Mouse (Mus musculus): ENCODE data around the gene Slc38a3.
A peak's percentile ranks its signal among the peaks of the same experiment; 100 is the strongest.

Slc38a3 gene

DNA sequence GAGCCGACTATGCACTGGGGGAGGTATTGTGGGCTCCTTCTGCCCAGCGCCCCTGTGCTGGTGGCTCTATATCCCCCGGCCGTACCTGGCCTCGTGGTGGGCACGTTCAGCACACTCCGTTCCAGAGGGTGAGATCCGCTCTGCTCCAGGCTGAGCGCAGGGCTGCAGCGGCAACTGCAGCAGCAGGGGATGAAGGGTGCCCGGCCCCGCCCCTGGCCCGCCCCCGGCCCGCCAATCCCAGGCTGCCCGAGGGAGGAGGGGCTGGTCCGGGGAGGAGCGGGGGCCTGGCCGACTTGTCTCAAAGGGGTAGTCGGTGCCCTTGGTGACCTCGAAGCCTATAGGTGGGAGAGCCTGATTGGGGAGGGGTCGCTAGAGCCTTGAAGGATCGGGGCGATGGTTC lies 2.1 kb downstream of the Slc38a3 start:
- peak; percentile 75 for DNase-seq (ENCODE audit: low read depth, low spot score)

GRCm38 (mm10) chr9:107666751-107667205 lies 2.6 kb downstream of the Slc38a3 start:
- DNase-seq (ENCODE audit: low read depth, low spot score): no peak

DNA sequence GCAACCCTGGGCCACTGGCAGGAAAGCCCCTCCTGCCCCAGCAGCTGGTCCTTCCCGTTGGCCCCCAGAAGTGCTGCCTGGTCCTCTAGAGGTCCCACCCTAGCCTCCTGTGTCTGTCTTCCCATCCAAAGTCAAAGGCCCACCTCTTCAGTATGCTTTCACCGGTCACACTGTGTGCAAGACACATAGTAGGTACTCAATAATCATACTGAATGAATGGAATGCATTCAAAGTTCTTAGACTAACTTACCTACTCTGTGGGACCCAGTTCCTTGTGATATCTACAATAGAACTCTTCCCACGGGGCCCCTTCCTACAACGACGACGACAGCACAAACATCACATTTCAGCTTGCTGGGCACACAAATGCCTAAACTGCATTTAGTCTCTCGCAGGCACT lies 4.0 kb downstream of the Slc38a3 start:
- DNase-seq (ENCODE audit: low read depth, low spot score): no peak

GRCm38 (mm10) chr9:107663525-107663924 lies 5.8 kb downstream of the Slc38a3 start:
- DNase-seq (ENCODE audit: low read depth, low spot score): no peak

DNA sequence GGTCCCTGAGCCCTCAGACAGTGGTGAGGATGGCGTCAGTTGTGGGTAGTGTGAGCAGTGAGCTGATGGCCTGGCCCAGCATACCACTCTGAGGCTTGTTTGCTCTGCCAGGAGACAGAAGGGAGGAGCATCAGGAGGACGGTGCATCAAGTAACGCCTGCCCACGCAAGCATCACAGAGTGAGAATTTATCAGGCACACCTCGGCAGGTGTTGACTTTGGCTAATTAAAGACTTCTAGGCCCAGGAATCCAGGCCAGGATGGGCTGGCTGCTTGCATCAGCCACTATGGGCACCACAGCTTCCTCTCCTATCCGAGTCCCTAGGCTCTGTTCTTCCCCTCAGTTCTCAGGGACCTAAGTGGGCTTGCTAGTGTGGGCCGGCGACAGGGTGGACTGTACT lies 7.0 kb downstream of the Slc38a3 start:
- no peak for DNase-seq (ENCODE audit: low read depth, low spot score)

DNA sequence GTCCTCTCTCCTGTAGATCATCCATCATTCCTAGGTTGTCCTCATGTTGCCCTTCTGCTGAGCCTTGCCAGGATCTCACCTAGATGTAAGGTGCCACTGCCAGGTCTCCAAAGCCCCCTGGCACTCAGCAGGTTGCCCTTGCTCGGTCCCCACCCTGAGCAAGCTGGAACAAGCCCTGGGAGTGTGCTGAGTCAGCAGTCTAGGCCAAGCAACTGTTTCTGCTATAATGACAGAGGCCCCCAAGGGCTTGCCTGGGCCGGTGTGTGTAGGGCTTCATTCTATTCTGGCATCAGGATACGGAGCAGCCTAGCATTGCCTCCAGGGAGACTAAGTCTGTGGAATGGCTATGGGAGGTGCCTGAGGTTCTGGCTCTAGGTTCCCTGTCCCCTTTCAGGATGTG lies 8.6 kb downstream of the Slc38a3 start:
- DNase-seq (ENCODE audit: low read depth, low spot score): no peak

GRCm38 (mm10) chr9:107659961-107660360 lies 9.4 kb downstream of the Slc38a3 start:
- DNase-seq (ENCODE audit: low read depth, low spot score): no peak

DNA sequence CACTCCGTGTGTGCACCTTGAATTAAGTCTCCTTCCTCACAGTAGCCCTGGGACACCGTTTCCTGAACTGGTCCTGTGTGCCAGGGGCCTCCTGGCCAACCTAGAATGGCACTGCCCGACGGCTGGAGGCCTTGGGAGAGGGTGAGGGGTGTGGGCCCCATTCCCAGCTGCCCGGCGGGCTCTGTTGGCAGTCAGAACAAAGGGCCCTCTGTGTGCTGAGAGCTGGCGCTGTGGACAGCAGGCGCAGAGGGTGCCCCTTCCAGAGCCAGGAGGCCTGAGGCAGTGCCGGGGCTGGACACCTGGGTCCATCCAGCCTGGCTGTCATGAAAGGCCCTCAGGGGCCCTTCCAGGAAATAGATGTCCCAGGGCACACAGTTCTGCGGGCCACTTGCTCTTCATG lies 9.8 kb downstream of the Slc38a3 start:
- DNase-seq (ENCODE audit: low read depth, low spot score): no peak

- DNase-seq (ENCODE audit: low read depth, low spot score): no peak
Observed at GRCm38 (mm10) chr9:107658096-107658495, 11.2 kb downstream of the Slc38a3 start.

- DNase-seq (ENCODE audit: low read depth, low spot score): no peak
Observed at GRCm38 (mm10) chr9:107657144-107657543, 12.2 kb downstream of the Slc38a3 start.

DNA sequence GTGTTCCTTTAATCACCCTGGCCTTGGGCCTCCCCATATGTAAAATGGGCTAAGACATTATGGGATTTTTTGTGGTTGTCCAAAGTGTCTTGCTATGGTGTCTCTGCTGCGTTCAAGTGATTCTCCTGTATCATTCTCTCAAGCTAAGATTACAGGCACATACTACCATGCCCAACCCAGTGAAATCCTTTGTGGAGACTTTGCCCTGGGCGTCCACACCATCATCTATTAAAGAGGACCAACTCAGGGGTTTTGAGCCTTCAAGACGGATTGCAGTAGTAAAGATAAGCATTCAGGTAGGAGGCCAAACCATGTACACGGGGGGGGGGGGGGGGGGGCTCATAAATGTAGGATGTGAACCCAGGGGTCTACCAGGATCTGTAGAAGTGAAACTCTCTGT lies 14.7 kb downstream of the Slc38a3 start:
- DNase-seq (ENCODE audit: low read depth, low spot score): no peak

GRCm38 (mm10) chr9:107653474-107653873 lies 15.9 kb downstream of the Slc38a3 start:
- no peak for DNase-seq (ENCODE audit: low read depth, low spot score)

- DNase-seq (ENCODE audit: low read depth, low spot score): no peak
Observed at GRCm38 (mm10) chr9:107650708-107651481, 18.4 kb downstream of the Slc38a3 start.

DNA sequence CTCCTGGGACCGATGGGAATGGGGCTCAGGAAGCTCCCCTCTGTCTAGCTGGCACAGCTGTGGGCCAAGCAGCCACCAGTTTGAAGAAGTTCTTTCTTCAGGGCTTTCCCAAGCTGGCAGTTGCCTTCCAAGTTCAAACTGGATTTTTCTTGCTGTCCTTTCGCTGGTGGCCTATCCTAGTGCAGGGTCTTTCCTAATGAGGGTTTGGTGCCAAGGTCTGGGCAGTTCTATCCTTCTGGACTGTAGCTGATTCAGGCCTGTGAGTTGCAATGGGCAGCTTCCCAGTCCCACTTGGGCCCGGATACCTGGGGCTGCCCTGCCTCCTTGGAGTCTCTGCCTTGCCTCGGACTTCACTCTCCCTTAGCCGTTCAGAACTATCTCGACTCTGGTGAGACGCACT lies 19.1 kb downstream of the Slc38a3 start:
- no peak for DNase-seq (ENCODE audit: low read depth, low spot score)

DNA sequence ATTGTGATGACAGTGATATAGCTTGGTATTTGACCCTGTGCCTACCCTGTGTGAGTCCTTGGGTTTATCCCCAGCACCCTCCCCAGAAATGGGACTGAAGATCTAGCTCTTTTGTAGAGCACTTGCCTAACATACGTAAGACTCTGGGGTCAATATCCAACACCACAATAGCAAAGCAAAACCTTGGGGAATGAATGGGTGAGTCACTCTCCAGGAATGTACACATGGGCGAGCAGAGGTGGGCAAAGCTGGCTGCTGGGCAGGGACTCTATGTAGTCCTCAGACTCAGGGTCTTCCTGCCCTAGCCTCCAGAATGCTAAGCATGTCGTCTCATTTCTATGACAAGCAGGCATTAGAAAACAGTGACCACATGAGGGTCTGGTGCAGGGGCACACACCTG lies 20.6 kb downstream of the Slc38a3 start:
- DNase-seq (ENCODE audit: low read depth, low spot score): no peak

GRCm38 (mm10) chr9:107646975-107647374 lies 22.4 kb downstream of the Slc38a3 start:
- no peak for DNase-seq (ENCODE audit: low read depth, low spot score)

DNA sequence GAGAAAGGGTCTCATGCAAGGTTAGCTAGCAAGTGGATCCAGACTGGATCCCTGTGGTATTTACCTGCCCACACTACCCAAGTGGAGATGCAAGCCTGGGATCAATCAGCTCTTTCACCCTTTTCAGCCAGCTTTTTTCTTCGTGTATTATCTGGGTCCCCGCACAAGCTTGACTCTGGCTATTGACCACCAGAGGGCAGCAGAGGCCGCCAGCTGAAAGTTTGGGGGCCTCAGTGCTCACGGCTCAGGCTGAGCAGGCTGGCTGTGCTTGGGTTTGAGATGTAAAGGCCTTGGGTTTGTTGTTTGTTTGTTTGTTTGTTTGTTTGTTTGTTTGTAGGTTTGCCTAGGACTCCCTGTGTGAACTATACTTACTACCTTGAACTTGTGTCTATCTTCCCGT lies 23.8 kb downstream of the Slc38a3 start:
- DNase-seq (ENCODE audit: low read depth, low spot score): peak; percentile 89

DNA sequence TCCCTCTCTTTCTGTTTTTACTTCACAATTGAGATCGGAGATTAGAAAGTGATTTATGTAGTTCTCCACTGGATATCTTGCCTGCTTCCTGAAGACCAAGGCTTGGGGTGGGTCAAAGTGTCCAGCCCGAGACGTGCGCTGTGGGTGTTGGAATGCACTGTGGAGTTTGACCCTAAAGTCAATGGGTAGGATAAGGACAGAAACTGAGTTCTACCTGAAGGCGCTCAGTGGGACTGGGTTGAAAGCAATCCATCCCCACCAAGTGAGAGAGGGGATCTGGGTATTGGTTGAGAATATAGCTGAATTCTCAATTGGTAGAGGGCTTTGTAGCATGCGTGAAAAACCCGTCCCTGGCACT lies 24.2 kb downstream of the Slc38a3 start:
- no peak for DNase-seq (ENCODE audit: low read depth, low spot score)

- DNase-seq (ENCODE audit: low read depth, low spot score): peak; percentile 94
Observed at GRCm38 (mm10) chr9:107644495-107645152, 24.7 kb downstream of the Slc38a3 start.

GRCm38 (mm10) chr9:107643544-107644214 lies 25.7 kb downstream of the Slc38a3 start:
- no peak for DNase-seq (ENCODE audit: low read depth, low spot score)

GRCm38 (mm10) chr9:107641666-107642065 lies 27.7 kb downstream of the Slc38a3 start:
- no peak for DNase-seq (ENCODE audit: low read depth, low spot score)

- DNase-seq (ENCODE audit: low read depth, low spot score): no peak
Observed at GRCm38 (mm10) chr9:107640257-107640772, 29.0 kb downstream of the Slc38a3 start.
